Mouse (Mus musculus): ENCODE data around the gene Itgb1bp1.

Itgb1bp1 gene

GRCm38 (mm10) chr12:21266784-21267098 lies 19.3 kb downstream of the Itgb1bp1 start:
- Histone ChIP-seq H3K4me3 (replicated peaks; ENCODE audit: low read length) (no peak overlapping the region), H3K9me3 (ENCODE audit: low read length) (no peaks in the 10 kb centered on the region), H3K36me3 (ENCODE audit: insufficient read depth, low read length) (peaks cover 32% of the 10 kb centered on the region), H3K27me3 (ENCODE audit: insufficient read depth, low read length) (no peaks in the 10 kb centered on the region), H3K4me1 (replicated peaks; ENCODE audit: low read depth, low read length) (peaks cover 33% of the 10 kb centered on the region)
- no peak for TF ChIP-seq CTCF (conservative IDR thresholded peaks at IDR 0.05; ENCODE audit: low read length)

DNA sequence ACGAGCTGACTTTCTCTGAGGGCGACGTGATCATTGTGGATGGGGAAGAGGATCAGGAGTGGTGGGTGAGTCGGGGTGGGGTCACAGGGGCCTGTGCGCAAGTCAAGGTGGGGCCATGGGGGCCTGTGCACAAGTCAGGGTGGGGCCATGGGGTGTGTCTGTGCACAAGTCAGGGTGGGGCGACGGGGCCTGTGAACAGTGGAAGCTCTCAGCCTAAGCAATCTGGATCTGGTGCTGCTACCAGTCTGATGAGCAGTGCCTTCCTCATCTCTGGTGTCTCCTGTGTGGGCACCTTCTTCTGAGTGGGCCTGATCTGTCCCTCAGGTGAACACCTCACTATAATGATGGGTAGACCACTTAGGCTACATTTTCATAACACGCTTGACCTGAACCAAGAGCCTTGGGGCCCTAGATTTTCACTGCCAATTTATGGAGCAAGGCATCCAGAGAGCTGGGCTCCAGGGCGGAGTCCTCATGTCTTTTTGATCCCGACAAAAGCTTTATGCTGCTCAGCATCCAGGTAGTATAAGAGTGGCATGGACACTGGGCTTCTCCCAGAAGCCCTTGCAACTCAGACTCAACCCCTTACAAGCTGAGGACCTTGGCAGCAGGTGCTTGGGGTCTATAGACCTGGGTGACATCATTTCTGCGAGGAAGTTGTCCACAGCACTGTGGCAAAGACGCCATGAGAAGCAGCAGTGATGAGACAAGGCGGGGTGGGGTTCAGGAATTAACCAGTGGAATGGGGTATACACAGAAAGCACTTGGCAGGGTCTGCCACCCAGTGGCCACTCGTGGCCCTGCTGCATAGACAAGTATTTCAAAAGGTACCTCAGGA lies 19.9 kb downstream of the Itgb1bp1 start:
- no peak for TF ChIP-seq NANOG (IDR thresholded peaks at IDR 0.05; ENCODE audit: borderline replicate concordance, low read length)
- peak; percentile 41 for TF ChIP-seq CTCF (conservative IDR thresholded peaks at IDR 0.05; ENCODE audit: low read length)
- no peak for TF ChIP-seq POU5F1 (IDR thresholded peaks at IDR 0.05; ENCODE audit: borderline replicate concordance, low read length)
- Histone ChIP-seq H3K36me3 (ENCODE audit: insufficient read depth, low read length) (peaks cover 27% of the 10 kb centered on the region), H3K9me3 (ENCODE audit: low read length) (no peaks in the 10 kb centered on the region), H3K4me1 (replicated peaks; ENCODE audit: low read depth, low read length) (peaks cover 33% of the 10 kb centered on the region), H3K27me3 (ENCODE audit: insufficient read depth, low read length) (no peaks in the 10 kb centered on the region), H3K4me3 (replicated peaks; ENCODE audit: low read length) (no peak overlapping the region; the same call in 1 of the 2 replicates)

DNA sequence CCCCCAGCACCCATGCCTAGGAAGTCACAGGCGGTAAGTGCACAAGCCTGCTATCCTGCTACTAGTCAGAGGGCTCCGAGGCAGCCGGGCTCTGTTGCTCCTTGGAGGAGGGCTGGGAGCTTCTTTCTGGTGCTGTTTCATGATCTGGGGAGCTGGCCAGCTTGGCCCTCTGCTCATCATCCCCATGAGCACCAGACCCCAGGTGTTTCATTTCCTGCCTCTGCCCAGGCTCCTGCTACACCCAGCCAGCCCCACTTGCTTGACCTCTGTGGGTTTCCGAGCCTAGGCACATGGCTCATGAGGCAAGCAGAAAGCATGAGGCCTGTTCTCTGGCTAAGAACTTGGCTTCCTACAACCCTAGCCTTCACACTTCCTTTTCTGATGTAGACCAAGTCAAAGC lies 20.6 kb downstream of the Itgb1bp1 start:
- Histone ChIP-seq H3K4me1 (replicated peaks; ENCODE audit: low read depth, low read length) (peaks cover 35% of the 10 kb centered on the region), H3K36me3 (ENCODE audit: insufficient read depth, low read length) (peaks cover 21% of the 10 kb centered on the region), H3K9me3 (ENCODE audit: low read length) (no peaks in the 10 kb centered on the region), H3K4me3 (replicated peaks; ENCODE audit: low read length) (0 out of 2 replicates have a peak overlapping the region, but pooled peaks have one; percentile 20), H3K27me3 (ENCODE audit: insufficient read depth, low read length) (no peaks in the 10 kb centered on the region)
- no peak for TF ChIP-seq POU5F1 (IDR thresholded peaks at IDR 0.05; ENCODE audit: borderline replicate concordance, low read length)
- TF ChIP-seq CTCF (conservative IDR thresholded peaks at IDR 0.05; ENCODE audit: low read length), result no peak
- no peak for TF ChIP-seq NANOG (IDR thresholded peaks at IDR 0.05; ENCODE audit: borderline replicate concordance, low read length)

DNA sequence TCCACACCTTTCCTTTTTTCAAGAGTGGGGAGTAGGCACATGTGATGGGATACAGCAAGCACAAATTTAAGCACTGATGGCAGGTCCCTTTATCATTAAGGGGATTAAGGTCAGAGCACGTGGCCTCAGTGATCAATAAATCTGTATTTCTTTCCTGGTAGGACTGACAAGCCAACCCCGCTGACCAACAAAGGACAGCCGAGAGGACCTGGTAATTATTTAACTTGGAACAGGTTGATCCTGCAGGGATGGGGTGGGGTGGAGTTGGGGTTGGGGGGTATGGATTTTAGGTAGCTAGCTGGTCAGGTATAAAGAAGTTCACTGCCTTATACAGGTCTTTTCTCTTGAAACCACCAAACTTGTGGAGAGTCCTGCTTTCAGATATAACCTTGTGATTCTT lies 21.1 kb downstream of the Itgb1bp1 start:
- H3K9me3 ChIP-seq (ENCODE audit: low read length), result no peaks in the 10 kb centered on the region
- TF ChIP-seq CTCF (conservative IDR thresholded peaks at IDR 0.05; ENCODE audit: low read length) (no peak), NANOG (IDR thresholded peaks at IDR 0.05; ENCODE audit: borderline replicate concordance, low read length) (no peak), POU5F1 (IDR thresholded peaks at IDR 0.05; ENCODE audit: borderline replicate concordance, low read length) (no peak)
- no peaks in the 10 kb centered on the region for H3K27me3 ChIP-seq (ENCODE audit: insufficient read depth, low read length)
- H3K36me3 ChIP-seq (ENCODE audit: insufficient read depth, low read length), result peaks cover 19% of the 10 kb centered on the region
- H3K4me1 ChIP-seq (replicated peaks; ENCODE audit: low read depth, low read length), result peaks cover 37% of the 10 kb centered on the region
- no peak overlapping the region for H3K4me3 ChIP-seq (replicated peaks; ENCODE audit: low read length)

- TF ChIP-seq NANOG (IDR thresholded peaks at IDR 0.05; ENCODE audit: borderline replicate concordance, low read length) (no peak), CTCF (conservative IDR thresholded peaks at IDR 0.05; ENCODE audit: low read length) (no peak), POU5F1 (IDR thresholded peaks at IDR 0.05; ENCODE audit: borderline replicate concordance, low read length) (no peak)
- no peaks in the 10 kb centered on the region for H3K27me3 ChIP-seq (ENCODE audit: insufficient read depth, low read length)
Observed at GRCm38 (mm10) chr12:21264241-21264640, 21.8 kb downstream of the Itgb1bp1 start.

GRCm38 (mm10) chr12:21263256-21263655 lies 22.8 kb downstream of the Itgb1bp1 start:
- peaks cover 37% of the 10 kb centered on the region for H3K4me1 ChIP-seq (replicated peaks; ENCODE audit: low read depth, low read length)
- H3K36me3 ChIP-seq (ENCODE audit: insufficient read depth, low read length), result peaks cover 19% of the 10 kb centered on the region
- H3K9me3 ChIP-seq (ENCODE audit: low read length), result no peaks in the 10 kb centered on the region
- no peak for TF ChIP-seq NANOG (IDR thresholded peaks at IDR 0.05; ENCODE audit: borderline replicate concordance, low read length)
- TF ChIP-seq CTCF (conservative IDR thresholded peaks at IDR 0.05; ENCODE audit: low read length), result no peak
- no peak for TF ChIP-seq POU5F1 (IDR thresholded peaks at IDR 0.05; ENCODE audit: borderline replicate concordance, low read length)
- H3K4me3 ChIP-seq (replicated peaks; ENCODE audit: low read length), result no peak overlapping the region
- no peaks in the 10 kb centered on the region for H3K27me3 ChIP-seq (ENCODE audit: insufficient read depth, low read length)

More at GRCm38 (mm10) chr12:21264241-21264640, 21.8 kb downstream of the Itgb1bp1 start:
- H3K4me3 ChIP-seq (replicated peaks; ENCODE audit: low read length), result no peak overlapping the region
- H3K4me1 ChIP-seq (replicated peaks; ENCODE audit: low read depth, low read length), result peaks cover 37% of the 10 kb centered on the region
- peaks cover 19% of the 10 kb centered on the region for H3K36me3 ChIP-seq (ENCODE audit: insufficient read depth, low read length)
- H3K9me3 ChIP-seq (ENCODE audit: low read length), result no peaks in the 10 kb centered on the region

DNA sequence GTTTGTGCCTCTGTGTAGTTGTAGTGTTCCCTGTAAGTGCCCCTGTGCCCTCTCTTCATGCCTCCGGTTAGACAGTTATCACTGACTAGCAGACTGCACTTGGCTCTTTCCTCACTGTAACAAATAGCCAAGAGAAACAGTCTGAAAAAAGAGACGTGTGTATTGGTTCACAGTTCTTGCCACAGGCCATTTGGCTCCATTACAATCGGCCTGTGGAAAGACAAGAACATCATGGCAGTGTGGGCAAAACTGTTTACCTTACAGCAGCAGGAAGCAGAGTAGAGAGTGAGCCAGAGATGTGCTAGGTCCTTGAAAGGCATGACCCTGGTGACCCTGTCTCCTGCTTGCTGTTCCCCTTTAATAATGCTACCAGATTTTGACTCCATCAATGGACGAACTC lies 24.6 kb downstream of the Itgb1bp1 start:
- Histone ChIP-seq H3K9me3 (ENCODE audit: low read length) (no peaks in the 10 kb centered on the region), H3K4me1 (replicated peaks; ENCODE audit: low read depth, low read length) (peaks cover 29% of the 10 kb centered on the region), H3K4me3 (replicated peaks; ENCODE audit: low read length) (no peak overlapping the region), H3K36me3 (ENCODE audit: insufficient read depth, low read length) (peaks cover 26% of the 10 kb centered on the region), H3K27me3 (ENCODE audit: insufficient read depth, low read length) (no peaks in the 10 kb centered on the region)
- TF ChIP-seq CTCF (conservative IDR thresholded peaks at IDR 0.05; ENCODE audit: low read length), result no peak
- TF ChIP-seq POU5F1 (IDR thresholded peaks at IDR 0.05; ENCODE audit: borderline replicate concordance, low read length), result no peak
- TF ChIP-seq NANOG (IDR thresholded peaks at IDR 0.05; ENCODE audit: borderline replicate concordance, low read length), result no peak

- Histone ChIP-seq H3K4me1 (replicated peaks; ENCODE audit: low read depth, low read length) (peaks cover 21% of the 10 kb centered on the region), H3K36me3 (ENCODE audit: insufficient read depth, low read length) (peaks cover 26% of the 10 kb centered on the region), H3K27me3 (ENCODE audit: insufficient read depth, low read length) (no peaks in the 10 kb centered on the region), H3K9me3 (ENCODE audit: low read length) (no peaks in the 10 kb centered on the region), H3K4me3 (replicated peaks; ENCODE audit: low read length) (no peak overlapping the region)
- TF ChIP-seq POU5F1 (IDR thresholded peaks at IDR 0.05; ENCODE audit: borderline replicate concordance, low read length), result no peak
- peak; percentile 31 for TF ChIP-seq CTCF (conservative IDR thresholded peaks at IDR 0.05; ENCODE audit: low read length)
Observed at GRCm38 (mm10) chr12:21260494-21261256, 25.4 kb downstream of the Itgb1bp1 start.
